Mouse (Mus musculus) frontal cortex, adult 2 months (tissue): ENCODE data around the gene Rpl18. TPM values are rescaled to one million over a fixed set of nuclear protein-coding genes. Genes with fewer than 3 reads are reported as not detected.
A peak's percentile ranks its signal among the peaks of the same experiment; 100 is the strongest.

ENCODE experiments used
- DNase-seq, 2 experiments: peaks; one replicate each; pipeline ENCODE4 v3.0.0; 2022; ENCODE audit warnings: low spot score in 1 of 2; ENCODE audit errors: extremely low spot score in 1 of 2
- polyA plus RNA-seq: library from polyadenylated mRNA; depleted of rRNA; stranded (reverse); fragments of >200 nt; gene quantifications from 2 replicates; pipeline ENCODE4 v1.2.3, GENCODE M21; 2012

Rpl18 gene
- polyA plus RNA-seq, 1 experiment: 280 TPM

DNA sequence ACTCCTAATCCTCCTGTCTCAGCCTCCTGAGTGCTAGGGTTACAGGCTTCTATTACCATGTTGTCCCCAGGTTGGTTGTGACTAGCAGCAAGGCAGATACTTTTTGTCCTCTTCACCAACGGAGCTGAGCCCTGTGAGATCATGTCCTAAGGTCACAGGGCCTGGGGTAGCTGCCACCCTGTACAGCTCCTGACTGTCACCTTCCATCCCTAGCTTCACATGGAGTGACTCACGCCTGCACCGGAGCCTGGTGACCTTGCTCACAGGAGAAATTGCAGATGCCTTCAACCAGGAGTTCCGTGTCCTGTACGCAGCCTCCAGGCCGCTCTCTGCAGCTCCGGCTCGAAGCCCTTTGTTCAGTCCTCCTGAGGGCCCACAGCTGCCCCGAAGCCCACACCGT is 11.2 kb downstream of the Rpl18 start:
- DNase-seq: no peak

- DNase-seq: no peak
Observed at GRCm38 (mm10) chr7:45727625-45728024, 12.4 kb downstream of the Rpl18 start.

GRCm38 (mm10) chr7:45730727-45731431 is 15.6 kb downstream of the Rpl18 start:
- no peak for DNase-seq

DNA sequence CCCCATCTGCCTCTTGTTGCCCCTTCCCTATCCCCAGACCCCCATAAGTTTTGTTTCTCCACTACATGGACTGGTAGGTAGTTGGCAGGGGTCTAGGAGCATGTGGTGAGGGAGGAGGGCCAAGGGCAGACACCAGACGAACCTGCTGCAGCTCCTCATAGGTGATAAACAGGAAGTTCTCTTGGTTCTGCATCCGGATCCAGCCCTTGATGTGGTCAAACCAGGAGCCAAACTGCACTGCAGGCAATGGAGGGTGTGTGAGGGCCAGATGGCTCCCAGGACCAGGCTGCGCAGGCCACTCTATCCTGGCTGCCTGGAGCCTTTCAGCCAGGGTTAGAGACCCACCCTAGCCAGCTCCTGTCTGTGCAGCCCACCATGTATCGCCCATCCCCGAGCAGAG is 18.2 kb downstream of the Rpl18 start:
- DNase-seq: no peak

GRCm38 (mm10) chr7:45739162-45739763 is 24.0 kb downstream of the Rpl18 start:
- DNase-seq: peak; percentile 63 to 94

DNA sequence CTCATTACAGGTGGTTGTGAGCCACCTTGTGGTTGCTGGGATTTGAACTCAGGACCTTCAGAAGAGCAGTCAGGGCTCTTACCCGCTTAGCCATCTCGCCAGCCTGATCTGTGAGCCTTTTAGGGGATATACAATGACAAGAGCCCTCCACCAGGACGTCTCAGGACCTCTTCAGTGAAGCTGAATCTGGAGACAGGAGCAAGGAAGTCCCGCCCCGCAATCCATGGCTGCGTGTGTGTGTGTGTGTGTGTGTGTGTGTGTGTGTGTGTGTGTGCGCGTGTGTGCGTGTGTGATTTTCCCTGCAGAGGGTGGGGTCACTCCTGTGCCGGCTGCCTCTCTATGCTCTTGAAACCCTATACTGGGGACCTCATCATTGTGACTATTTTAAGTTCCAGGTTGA is 24.6 kb downstream of the Rpl18 start:
- DNase-seq: no peak

GRCm38 (mm10) chr7:45741308-45741707 is 26.1 kb downstream of the Rpl18 start:
- DNase-seq: peak in 1 of 2 experiments; percentile 36

GRCm38 (mm10) chr7:45741777-45742176 is 26.5 kb downstream of the Rpl18 start:
- DNase-seq: peak in 1 of 2 experiments; percentile 53

- peak; percentile 82 to 90 for DNase-seq
Observed at GRCm38 (mm10) chr7:45742338-45742737, 27.1 kb downstream of the Rpl18 start.

DNA sequence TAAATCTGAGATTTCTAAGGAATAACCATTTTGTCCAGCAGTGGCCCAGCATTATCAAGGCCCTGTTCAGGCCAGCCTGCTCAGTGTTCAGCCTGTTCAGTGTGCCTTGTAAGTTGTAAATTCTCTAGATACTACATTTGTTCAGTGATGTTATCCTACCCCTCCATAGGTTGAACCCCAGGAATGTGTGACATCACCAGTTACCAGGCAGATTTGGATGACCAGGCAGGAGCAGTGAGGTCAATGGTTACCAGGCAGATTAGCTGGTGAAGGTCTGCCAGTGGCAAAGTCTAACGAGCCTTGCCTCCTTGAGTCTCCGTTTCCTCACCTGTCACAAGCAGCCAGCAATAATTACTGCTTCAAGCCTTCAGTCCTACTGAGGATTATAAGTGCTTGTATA is 29.1 kb downstream of the Rpl18 start:
- DNase-seq: peak; percentile 63 to 89

GRCm38 (mm10) chr7:45746518-45746917 is 31.3 kb downstream of the Rpl18 start:
- DNase-seq: no peak

DNA sequence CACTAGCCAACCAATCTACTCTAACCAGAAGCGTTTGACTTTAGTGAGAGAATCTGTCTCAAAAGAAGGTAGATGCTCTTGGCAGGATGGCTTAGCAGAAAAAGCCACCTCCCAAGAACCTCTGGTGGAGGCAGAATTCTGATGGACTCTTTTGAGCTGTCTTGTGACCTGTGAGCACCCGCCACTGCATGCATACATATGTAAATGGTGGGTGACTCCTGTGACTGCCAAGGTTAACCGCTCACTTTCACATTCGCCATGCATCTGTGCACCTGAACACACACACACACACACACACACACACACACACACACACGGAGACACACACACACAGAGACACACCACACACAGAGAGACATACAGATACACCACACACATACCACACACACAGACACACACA is 32.2 kb downstream of the Rpl18 start:
- no peak for DNase-seq

DNA sequence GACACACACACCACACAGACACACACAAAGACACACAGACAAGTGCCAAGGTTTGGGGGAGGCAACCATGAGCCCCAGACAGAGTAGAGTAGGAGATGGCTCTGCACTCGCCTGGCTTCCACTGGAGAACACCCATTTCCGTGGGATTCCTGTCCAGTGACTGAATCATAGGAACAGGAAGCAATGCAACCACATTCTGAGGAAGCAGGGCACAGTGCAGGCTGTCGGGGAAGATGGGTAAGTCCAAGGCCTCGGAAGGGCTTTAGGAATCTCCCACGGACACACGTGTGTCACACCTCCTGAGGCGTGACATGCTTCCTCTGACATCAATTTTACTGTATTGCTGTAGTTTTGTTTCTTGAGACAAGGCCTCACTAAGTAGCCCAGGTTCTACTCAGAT is 32.9 kb downstream of the Rpl18 start:
- no peak for DNase-seq

- DNase-seq: no peak
Observed at GRCm38 (mm10) chr7:45749401-45749800, 34.1 kb downstream of the Rpl18 start.

DNA sequence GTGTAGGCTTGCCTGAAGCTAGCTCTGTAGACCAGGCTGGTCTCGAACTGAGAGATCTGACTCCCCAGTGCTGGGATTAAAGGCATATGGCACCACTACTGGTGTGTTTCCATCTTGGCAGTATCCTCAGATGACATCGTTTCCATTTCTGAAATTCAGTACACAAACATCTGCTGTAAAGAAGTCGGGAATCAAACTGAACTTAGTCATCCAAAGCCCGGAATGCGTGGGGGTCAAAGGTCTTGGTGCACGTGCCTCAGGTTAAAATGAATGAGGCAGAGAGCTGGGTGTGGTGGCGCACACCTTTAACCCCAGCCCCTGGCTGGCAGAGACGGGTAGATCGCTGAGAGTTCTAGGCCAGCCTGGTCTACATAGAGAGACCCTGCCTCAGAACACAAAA is 34.9 kb downstream of the Rpl18 start:
- no peak for DNase-seq

GRCm38 (mm10) chr7:45755703-45756102 is 40.4 kb downstream of the Rpl18 start:
- DNase-seq: no peak

GRCm38 (mm10) chr7:45759400-45759799 is 44.1 kb downstream of the Rpl18 start:
- no peak for DNase-seq

GRCm38 (mm10) chr7:45760151-45760550 is 44.9 kb downstream of the Rpl18 start:
- DNase-seq: no peak

GRCm38 (mm10) chr7:45765995-45766394 is 50.7 kb downstream of the Rpl18 start:
- no peak for DNase-seq

- DNase-seq: no peak
Observed at GRCm38 (mm10) chr7:45766764-45767163, 51.5 kb downstream of the Rpl18 start.

DNA sequence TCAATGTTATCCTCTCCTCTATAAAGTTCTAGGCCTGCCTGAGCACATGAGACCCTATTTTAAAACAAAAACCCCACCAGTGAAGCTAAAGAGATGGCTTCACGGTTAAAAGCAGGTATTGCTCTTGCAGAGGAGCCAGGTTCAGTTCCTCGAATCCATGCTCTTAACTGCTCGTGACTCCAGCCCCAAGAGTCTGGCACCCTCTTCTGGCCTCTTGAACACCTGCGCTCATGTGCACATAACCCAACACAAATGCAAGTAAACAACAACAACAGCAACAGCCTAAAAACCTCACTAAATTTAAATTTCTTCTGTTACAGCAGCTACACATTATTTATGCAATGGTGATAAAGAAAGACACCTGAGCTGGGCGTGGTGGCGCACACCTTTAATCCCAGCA is 52.2 kb downstream of the Rpl18 start:
- DNase-seq: no peak
